Mouse (Mus musculus) lung, embryonic 16.5 days (tissue): ENCODE results near the gene Slc30a4. TPM values are rescaled to one million over a fixed set of nuclear protein-coding genes. Genes with fewer than 3 reads are reported as not detected.

Source experiments
- ATAC-seq: fragments of 200-750 bp; cut with Nextera tagmentation; 2 replicates; pipeline ENCODE4 v1.8.0; 2017; ENCODE audit warnings: low read depth, mild to moderate bottlenecking, moderate library complexity
- H3K27ac ChIP-seq: fragments of 300-500 bp; sonication (generic); 2 replicates; pipeline ENCODE4 v1.5.1; 2014; ENCODE audit warnings: mild to moderate bottlenecking, control low read depth, low read length
- H3K27me3 ChIP-seq: fragments of 300-500 bp; sonication (generic); 2 replicates; pipeline ENCODE4 v1.6.1; 2014; ENCODE audit warnings: low read depth, low read length, mixed read lengths; ENCODE audit not compliant: control insufficient read depth, insufficient read depth
- H3K36me3 ChIP-seq: fragments of 300-500 bp; sonication (generic); 2 replicates; pipeline ENCODE4 v1.6.1; 2014; ENCODE audit warnings: low read length; ENCODE audit not compliant: control insufficient read depth, insufficient read depth
- H3K4me1 ChIP-seq: fragments of 300-500 bp; sonication (generic); replicated peaks from 2 replicates; pipeline ENCODE4 v1.6.1; 2014; ENCODE audit warnings: low read length, mixed read lengths; ENCODE audit not compliant: control insufficient read depth, insufficient read depth
- H3K4me2 ChIP-seq: fragments of 300-500 bp; sonication (generic); 2 replicates; pipeline ENCODE4 v1.6.1; 2014; ENCODE audit warnings: low read depth, low read length, control low read depth
- H3K4me3 ChIP-seq: fragments of 300-500 bp; sonication (generic); 2 replicates; pipeline ENCODE4 v1.5.1; 2014; ENCODE audit warnings: mild to moderate bottlenecking, low read length, control low read depth
- H3K9ac ChIP-seq: fragments of 300-500 bp; sonication (generic); 2 replicates; pipeline ENCODE4 v1.6.1; 2014; ENCODE audit warnings: low read length, control low read depth
- H3K9me3 ChIP-seq: fragments of 300-500 bp; sonication (generic); 2 replicates; pipeline ENCODE4 v1.6.1; 2016; ENCODE audit warnings: low read length; ENCODE audit not compliant: control insufficient read depth
- WGBS: fragments of 180-500 bp; shearing (Covaris S2); extraction: QIAGEN DNeasy Blood & Tissue Kit; methylation state at CpG from one replicate; pipeline ENCODE4 v1.1.7; 2014; 5-methylcytosine and 5-hydroxymethylcytosine counted together
- microRNA counts: library from miRNA; unstranded; fragments of <30 nt; microRNA quantifications from one replicate; lab custom pipeline; 2016
- microRNA-seq: library from miRNA; unstranded; fragments of <30 nt; microRNA quantifications from one replicate; pipeline ENCODE4, GENCODE M21; 2016
- polyA plus RNA-seq: library from polyadenylated mRNA; unstranded; fragments of >200 nt; fragmentation: Nextera tagmentation; extraction: Ambion mirVana; gene quantifications from 2 replicates; pipeline ENCODE4 v1.2.1, GENCODE M21; 2015

Slc30a4 gene
- polyA plus RNA-seq, 1 experiment from 2014 or later: 6.1 TPM

GRCm38 (mm10) chr2:122637526-122637997 is 64.9 kb downstream of the Slc30a4 start:
- WGBS: 3% methylated on average over 36 of the region's 36 CpGs
- Histone ChIP-seq H3K4me1 (no peaks in the 10 kb centered on the region), H3K27me3 (no peaks in the 10 kb centered on the region; the same call in 1 of the 2 replicates), H3K36me3 (peaks cover 2% of the 10 kb centered on the region; the same call in 1 of the 2 replicates), H3K4me2 (peak overlapping the region; percentile 77), H3K9ac (peak overlapping the region; percentile 46; the same call in 1 of the 2 replicates), H3K27ac (no peak overlapping the region), H3K9me3 (no peaks in the 10 kb centered on the region), H3K4me3 (peak overlapping the region; percentile 50)
- peak; percentile 78 for ATAC-seq

GRCm38 (mm10) chr2:122636686-122637085 is 65.8 kb downstream of the Slc30a4 start, which contains the start of gene AA467197:
Gene AA467197 (plus strand): TSS chr2:122636986.
- 53% methylated on average over 3 of the region's 3 CpGs for WGBS
- ATAC-seq: no peak
- Histone ChIP-seq H3K4me3 (peak within 1 kb of the TSS; percentile 50), H3K9me3 (no peaks in the 10 kb centered on the region), H3K4me2 (peak within 1 kb of the TSS; percentile 77), H3K27ac (no peak within 1 kb of the TSS), H3K4me1 (peaks cover 5% of the 10 kb centered on the region), H3K9ac (peak within 1 kb of the TSS; percentile 46; the same call in 1 of the 2 replicates), H3K27me3 (no peaks in the 10 kb centered on the region; the same call in 1 of the 2 replicates), H3K36me3 (peaks cover 2% of the 10 kb centered on the region; the same call in 1 of the 2 replicates)

MicroRNAs within 50 kb of the gene (microRNA counts, 519-probe panel; counts per million panel counts)
- not detected for microRNA mmu-miR-147 (lab: Ali Mortazavi, UCI)

Small RNA genes within 50 kb of the gene (microRNA-seq; reads per million reads assigned to microRNA genes)
- gene Mir147: 5.9 reads per million, percentile 19 among the genes with 10 or more reads in this experiment

Other genes with a start within 250 kb of the Slc30a4 start
- gene Gm14085, start 217.7 kb downstream of the Slc30a4 start, polyA plus RNA-seq: not detected in 2 replicates
- 7.9 and 11.4 TPM in 2 replicates for gene Gatm, start 91.4 kb downstream of the Slc30a4 start, polyA plus RNA-seq
- gene AA467197, start 65.7 kb downstream of the Slc30a4 start, polyA plus RNA-seq: 0.53 and 1.1 TPM in 2 replicates
- 40.8 and 40.9 TPM in 2 replicates for gene Bloc1s6, start 35.8 kb upstream of the Slc30a4 start, polyA plus RNA-seq
- 11.3 and 15.1 TPM in 2 replicates for gene Sqor, start 62.6 kb upstream of the Slc30a4 start, polyA plus RNA-seq